Mouse (Mus musculus): ENCODE measurements around the gene Ttc30a2. TPM values are rescaled to one million over a fixed set of nuclear protein-coding genes. Genes with fewer than 3 reads are reported as not detected.

Gene Ttc30a2
- total and polyA plus RNA-seq, 2 experiments: 0.09 to 0.18 TPM

- Histone ChIP-seq H3K79me2 (ENCODE audit: control insufficient read depth, insufficient read depth, low read length) (no peaks in the 10 kb centered on the region), H3K36me3 (ENCODE audit: control insufficient read depth, insufficient read depth, low read length) (no peaks in the 10 kb centered on the region), H3K9ac (ENCODE audit: low read depth, low read length) (no peak overlapping the region), H3K27ac (replicated peaks; ENCODE audit: insufficient read depth, low read depth, low read length) (no peak overlapping the region), H3K4me3 (ENCODE audit: insufficient read depth, low read depth, low read length) (no peak overlapping the region), H3K4me1 (ENCODE audit: control insufficient read depth, insufficient read depth, low read length) (peaks cover 3% of the 10 kb centered on the region; the same call in 1 of the 2 replicates), H3K27me3 (ENCODE audit: control insufficient read depth, insufficient read depth, low read length) (no peaks in the 10 kb centered on the region)
- 74% methylated on average over 6 of the region's 6 CpGs for WGBS
- DNase-seq (ENCODE audit: extremely low read depth, low read depth, low spot score): no peak
- TF ChIP-seq CTCF (IDR thresholded peaks at IDR 0.05; ENCODE audit: low read depth, low read length) (no peak), POLR2A (IDR thresholded peaks at IDR 0.05; ENCODE audit: extremely low read depth, insufficient read depth, low read length) (no peak)
Observed at GRCm38 (mm10) chr2:75991581-75992205, 13.7 kb upstream of the Ttc30a2 start.

GRCm38 (mm10) chr2:75990885-75991539, 13.0 kb upstream of the Ttc30a2 start:
- H3K9ac ChIP-seq (ENCODE audit: low read depth, low read length): no peak overlapping the region
- H3K4me1 ChIP-seq (ENCODE audit: control insufficient read depth, insufficient read depth, low read length): peaks cover 3% of the 10 kb centered on the region; the same call in 1 of the 2 replicates
- H3K27me3 ChIP-seq (ENCODE audit: control insufficient read depth, insufficient read depth, low read length): no peaks in the 10 kb centered on the region
- H3K36me3 ChIP-seq (ENCODE audit: control insufficient read depth, insufficient read depth, low read length): no peaks in the 10 kb centered on the region
- peak; percentile 34 for DNase-seq (ENCODE audit: extremely low read depth, low read depth, low spot score)
- 28% methylated on average over 13 of the region's 13 CpGs for WGBS
- no peaks in the 10 kb centered on the region for H3K79me2 ChIP-seq (ENCODE audit: control insufficient read depth, insufficient read depth, low read length)
- TF ChIP-seq CTCF (IDR thresholded peaks at IDR 0.05; ENCODE audit: low read depth, low read length) (peak; percentile 89), POLR2A (IDR thresholded peaks at IDR 0.05; ENCODE audit: extremely low read depth, insufficient read depth, low read length) (no peak)
- peak overlapping the region; percentile 30; the same call in 1 of the 2 replicates for H3K4me3 ChIP-seq (ENCODE audit: insufficient read depth, low read depth, low read length)
- H3K27ac ChIP-seq (replicated peaks; ENCODE audit: insufficient read depth, low read depth, low read length): no peak overlapping the region

DNA sequence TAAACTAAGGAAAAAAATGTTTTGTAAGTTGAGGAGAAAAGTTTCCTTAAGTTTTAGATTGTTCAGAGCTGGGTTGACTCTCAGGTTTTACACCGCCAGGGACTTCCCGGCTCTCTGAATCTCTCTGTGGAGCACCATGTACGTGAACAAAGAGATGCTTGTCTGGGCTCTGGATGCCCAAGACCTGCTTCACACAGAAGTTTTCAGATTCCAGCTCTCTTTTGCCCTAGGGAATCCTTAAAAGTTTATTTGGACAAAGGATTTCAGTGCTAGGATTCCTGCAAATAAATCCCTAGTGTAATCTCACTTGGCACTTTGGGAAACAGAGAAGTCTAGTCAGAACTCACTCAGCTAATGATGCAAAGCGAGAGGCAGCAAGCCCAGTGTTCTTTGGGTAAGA, 11.7 kb upstream of the Ttc30a2 start:
- Histone ChIP-seq H3K4me3 (ENCODE audit: insufficient read depth, low read depth, low read length) (no peak overlapping the region), H3K4me1 (ENCODE audit: control insufficient read depth, insufficient read depth, low read length) (peaks cover 3% of the 10 kb centered on the region; the same call in 1 of the 2 replicates), H3K36me3 (ENCODE audit: control insufficient read depth, insufficient read depth, low read length) (no peaks in the 10 kb centered on the region), H3K9ac (ENCODE audit: low read depth, low read length) (no peak overlapping the region), H3K27me3 (ENCODE audit: control insufficient read depth, insufficient read depth, low read length) (no peaks in the 10 kb centered on the region), H3K79me2 (ENCODE audit: control insufficient read depth, insufficient read depth, low read length) (no peaks in the 10 kb centered on the region), H3K27ac (replicated peaks; ENCODE audit: insufficient read depth, low read depth, low read length) (no peak overlapping the region)
- 89% methylated on average over 4 of the region's 4 CpGs for WGBS
- DNase-seq (ENCODE audit: extremely low read depth, low read depth, low spot score): no peak
- no peak for TF ChIP-seq CTCF (IDR thresholded peaks at IDR 0.05; ENCODE audit: low read depth, low read length)
- TF ChIP-seq POLR2A (IDR thresholded peaks at IDR 0.05; ENCODE audit: extremely low read depth, insufficient read depth, low read length): no peak

GRCm38 (mm10) chr2:75988779-75989363, 10.9 kb upstream of the Ttc30a2 start:
- Histone ChIP-seq H3K4me1 (ENCODE audit: control insufficient read depth, insufficient read depth, low read length) (peaks cover 3% of the 10 kb centered on the region; the same call in 1 of the 2 replicates), H3K9ac (ENCODE audit: low read depth, low read length) (no peak overlapping the region), H3K27me3 (ENCODE audit: control insufficient read depth, insufficient read depth, low read length) (no peaks in the 10 kb centered on the region), H3K79me2 (ENCODE audit: control insufficient read depth, insufficient read depth, low read length) (no peaks in the 10 kb centered on the region), H3K36me3 (ENCODE audit: control insufficient read depth, insufficient read depth, low read length) (no peaks in the 10 kb centered on the region), H3K27ac (replicated peaks; ENCODE audit: insufficient read depth, low read depth, low read length) (no peak overlapping the region), H3K4me3 (ENCODE audit: insufficient read depth, low read depth, low read length) (no peak overlapping the region)
- DNase-seq (ENCODE audit: extremely low read depth, low read depth, low spot score): no peak
- 57% methylated on average over 7 of the region's 7 CpGs for WGBS
- TF ChIP-seq POLR2A (IDR thresholded peaks at IDR 0.05; ENCODE audit: extremely low read depth, insufficient read depth, low read length) (no peak), CTCF (IDR thresholded peaks at IDR 0.05; ENCODE audit: low read depth, low read length) (no peak)

GRCm38 (mm10) chr2:75988378-75988777, 10.4 kb upstream of the Ttc30a2 start:
- H3K27ac ChIP-seq (replicated peaks; ENCODE audit: insufficient read depth, low read depth, low read length): no peak overlapping the region

More at GRCm38 (mm10) chr2:75988378-75988777, 10.4 kb upstream of the Ttc30a2 start:
- DNase-seq (ENCODE audit: extremely low read depth, low read depth, low spot score): no peak
- no peaks in the 10 kb centered on the region for H3K79me2 ChIP-seq (ENCODE audit: control insufficient read depth, insufficient read depth, low read length)
- H3K36me3 ChIP-seq (ENCODE audit: control insufficient read depth, insufficient read depth, low read length): no peaks in the 10 kb centered on the region
- peaks cover 3% of the 10 kb centered on the region; the same call in 1 of the 2 replicates for H3K4me1 ChIP-seq (ENCODE audit: control insufficient read depth, insufficient read depth, low read length)
- H3K4me3 ChIP-seq (ENCODE audit: insufficient read depth, low read depth, low read length): no peak overlapping the region
- no peaks in the 10 kb centered on the region for H3K27me3 ChIP-seq (ENCODE audit: control insufficient read depth, insufficient read depth, low read length)
- no peak for TF ChIP-seq POLR2A (IDR thresholded peaks at IDR 0.05; ENCODE audit: extremely low read depth, insufficient read depth, low read length)
- no peak for TF ChIP-seq CTCF (IDR thresholded peaks at IDR 0.05; ENCODE audit: low read depth, low read length)
- H3K9ac ChIP-seq (ENCODE audit: low read depth, low read length): no peak overlapping the region
- 80% methylated on average over 4 of the region's 4 CpGs for WGBS

Data from liver, adult 2 months (tissue).